Mouse (Mus musculus) c-Kit-positive CD71-positive TER-119-negative erythroid progenitor cells, embryonic 14.5 days (primary cell): ENCODE measurements at regions not wholly inside any gene's neighbourhood (a gene's known extent, or its start where the extent isn't known, plus 50 kb on each side); places are given as distances from the start of the nearest gene placed in this dataset.

Experiments used
- DNase-seq: peaks from one replicate; pipeline ENCODE4 v3.0.0-alpha.2; 2013; ENCODE audit warnings: low read depth

- DNase-seq, result no peak
Observed at GRCm38 (mm10) chr9:101552789-101553188, 301.2 kb upstream of the Ppp2r3a start.

GRCm38 (mm10) chr9:101551256-101551655 is 299.7 kb upstream of the Ppp2r3a start:
- no peak for DNase-seq

- DNase-seq, result no peak
Observed at GRCm38 (mm10) chr9:101546213-101546832, 294.7 kb upstream of the Ppp2r3a start.

- DNase-seq, result no peak
Observed at GRCm38 (mm10) chr9:101518137-101518536, 266.5 kb upstream of the Ppp2r3a start.

GRCm38 (mm10) chr9:101510807-101511206 is 259.2 kb upstream of the Ppp2r3a start:
- no peak for DNase-seq

GRCm38 (mm10) chr9:101509196-101509595 is 257.6 kb upstream of the Ppp2r3a start:
- no peak for DNase-seq

GRCm38 (mm10) chr9:101507023-101507690 is 255.6 kb upstream of the Ppp2r3a start:
- no peak for DNase-seq

- DNase-seq, result no peak
Observed at GRCm38 (mm10) chr9:101501706-101502465, 250.3 kb upstream of the Ppp2r3a start.

- DNase-seq, result no peak
Observed at GRCm38 (mm10) chr9:101501036-101501435, 249.4 kb upstream of the Ppp2r3a start.

- no peak for DNase-seq
Observed at GRCm38 (mm10) chr9:101498721-101499120, 247.1 kb upstream of the Ppp2r3a start.

GRCm38 (mm10) chr9:101495768-101496167 is 244.2 kb upstream of the Ppp2r3a start:
- no peak for DNase-seq

- no peak for DNase-seq
Observed at GRCm38 (mm10) chr9:101489013-101489412, 237.4 kb upstream of the Ppp2r3a start.

GRCm38 (mm10) chr9:101476223-101476622 is 224.6 kb upstream of the Ppp2r3a start:
- no peak for DNase-seq

- no peak for DNase-seq
Observed at GRCm38 (mm10) chr9:101473074-101473461, 221.5 kb upstream of the Ppp2r3a start.

GRCm38 (mm10) chr9:101472101-101473073 is 220.8 kb upstream of the Ppp2r3a start:
- no peak for DNase-seq

- no peak for DNase-seq
Observed at GRCm38 (mm10) chr9:101471665-101472064, 220.1 kb upstream of the Ppp2r3a start.

GRCm38 (mm10) chr9:101469756-101470155 is 218.2 kb upstream of the Ppp2r3a start:
- no peak for DNase-seq

- no peak for DNase-seq
Observed at GRCm38 (mm10) chr9:101464727-101465427, 213.3 kb upstream of the Ppp2r3a start.

GRCm38 (mm10) chr9:101458947-101459627 is 207.5 kb upstream of the Ppp2r3a start:
- no peak for DNase-seq

GRCm38 (mm10) chr9:101458306-101458946 is 206.8 kb upstream of the Ppp2r3a start:
- no peak for DNase-seq
